Mouse (Mus musculus) G1E-ER4 (cell line): ENCODE data around the gene Gm5129. TPM values are rescaled to one million over a fixed set of nuclear protein-coding genes. Genes with fewer than 3 reads are reported as not detected.
A peak's percentile ranks its signal among the peaks of the same experiment; 100 is the strongest.

Source experiments
- GATA1 ChIP-seq: IDR thresholded peaks from one replicate; pipeline ENCODE4 v1.8.0; 2012; ENCODE audit warnings: low read length, inconsistent platforms
- polyA plus RNA-seq: library from polyadenylated mRNA; stranded (reverse); fragments of >175 nt; gene quantifications from 2 replicates; pipeline ENCODE4 v1.2.3, GENCODE M21; 2012

Gene Gm5129
- 0.35 TPM in 1 of 2 replicates, not detected in the other for polyA plus RNA-seq

DNA sequence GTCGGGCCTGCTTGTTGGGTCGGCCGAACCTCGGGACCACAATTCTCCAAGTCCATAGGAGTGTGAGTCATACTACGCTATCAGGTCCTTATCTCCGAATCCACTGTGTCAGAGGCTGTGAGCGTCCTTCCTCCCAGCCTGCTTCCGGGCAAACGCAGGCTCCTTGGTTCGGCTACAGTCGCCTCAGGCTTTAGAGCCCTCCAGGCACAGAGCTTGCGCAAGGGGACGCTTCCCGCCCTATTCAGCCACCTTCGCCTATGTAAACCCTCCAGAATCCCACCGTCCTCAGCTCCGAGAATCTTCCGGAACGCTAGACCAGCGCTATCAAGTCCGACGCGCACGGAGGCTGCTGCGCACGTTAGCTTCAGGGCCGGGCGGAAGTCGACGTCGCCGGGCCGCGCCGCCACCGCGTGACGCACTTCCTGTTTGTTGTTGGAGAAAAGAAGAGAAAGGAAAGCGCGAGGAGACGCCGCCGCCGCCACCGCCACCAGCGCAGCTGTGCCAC, at the start of gene Gm5129, which contains the start of gene Dnajb6:
Gm5129 (minus strand) TSS at position 380 of the 505 bp plus-strand sequence.
Dnajb6 (plus strand) TSS at position 132 of the 505 bp plus-strand sequence.
- peak; percentile 39 for TF ChIP-seq GATA1

DNA sequence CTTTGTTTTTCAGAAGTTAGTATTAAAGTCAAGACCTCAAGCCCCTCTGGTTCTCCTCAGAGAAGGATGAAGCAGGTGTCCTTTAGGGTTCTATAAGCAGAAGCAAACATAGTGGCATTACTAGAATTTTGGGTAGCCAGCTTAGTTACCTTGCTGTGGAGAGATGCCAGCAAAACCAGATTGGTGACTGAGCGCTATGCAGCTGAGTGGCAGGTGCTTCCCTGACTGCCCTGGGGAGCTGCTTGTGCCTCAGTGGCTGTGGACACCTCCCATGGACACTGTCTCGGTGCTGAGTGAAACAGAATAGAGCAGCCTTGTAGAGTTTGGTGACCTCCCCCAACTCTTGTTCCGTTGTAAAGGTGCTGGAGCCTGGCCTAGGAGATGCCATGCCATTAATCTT, 46.5 kb upstream of the Gm5129 start:
- TF ChIP-seq GATA1 = no peak

DNA sequence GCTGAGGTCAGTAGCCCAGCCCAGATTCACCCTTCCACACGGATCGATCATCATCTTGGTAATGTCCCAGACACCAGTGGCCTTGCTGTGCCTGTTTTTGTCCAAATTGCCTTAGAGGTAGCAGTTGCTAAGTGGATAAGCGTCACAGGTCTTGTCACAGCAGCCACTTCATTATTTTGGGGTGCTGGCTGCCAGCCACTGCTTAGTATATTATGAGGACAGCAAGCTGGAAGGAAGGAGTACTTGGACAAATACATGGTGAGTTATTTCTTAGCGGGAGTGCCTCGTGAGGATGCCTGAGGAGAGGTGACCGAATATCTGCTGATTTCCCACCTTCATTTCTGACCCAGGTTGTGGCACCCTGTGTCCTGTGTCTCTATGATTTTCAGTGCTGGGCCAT, 42.3 kb upstream of the Gm5129 start:
- no peak for TF ChIP-seq GATA1

DNA sequence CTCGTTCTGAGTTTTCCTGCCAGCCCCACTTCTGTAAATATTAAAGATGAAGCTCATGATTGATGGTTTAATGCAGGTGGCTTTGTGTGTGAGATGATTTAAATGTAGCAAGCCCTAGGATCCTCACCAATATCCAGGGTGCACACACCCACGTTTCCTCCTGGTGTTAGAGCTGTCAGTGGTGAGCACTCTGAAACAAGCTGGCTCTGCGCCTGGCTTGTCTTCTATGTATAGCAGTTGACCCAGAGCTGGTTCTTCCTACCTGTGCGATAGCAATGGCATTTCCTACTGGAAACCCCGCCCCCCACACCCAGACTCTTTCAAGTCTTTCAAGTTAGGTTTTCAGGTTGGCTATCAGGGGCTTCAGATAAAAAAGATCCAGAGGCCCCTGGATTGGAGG, 39.7 kb upstream of the Gm5129 start:
- no peak for TF ChIP-seq GATA1

DNA sequence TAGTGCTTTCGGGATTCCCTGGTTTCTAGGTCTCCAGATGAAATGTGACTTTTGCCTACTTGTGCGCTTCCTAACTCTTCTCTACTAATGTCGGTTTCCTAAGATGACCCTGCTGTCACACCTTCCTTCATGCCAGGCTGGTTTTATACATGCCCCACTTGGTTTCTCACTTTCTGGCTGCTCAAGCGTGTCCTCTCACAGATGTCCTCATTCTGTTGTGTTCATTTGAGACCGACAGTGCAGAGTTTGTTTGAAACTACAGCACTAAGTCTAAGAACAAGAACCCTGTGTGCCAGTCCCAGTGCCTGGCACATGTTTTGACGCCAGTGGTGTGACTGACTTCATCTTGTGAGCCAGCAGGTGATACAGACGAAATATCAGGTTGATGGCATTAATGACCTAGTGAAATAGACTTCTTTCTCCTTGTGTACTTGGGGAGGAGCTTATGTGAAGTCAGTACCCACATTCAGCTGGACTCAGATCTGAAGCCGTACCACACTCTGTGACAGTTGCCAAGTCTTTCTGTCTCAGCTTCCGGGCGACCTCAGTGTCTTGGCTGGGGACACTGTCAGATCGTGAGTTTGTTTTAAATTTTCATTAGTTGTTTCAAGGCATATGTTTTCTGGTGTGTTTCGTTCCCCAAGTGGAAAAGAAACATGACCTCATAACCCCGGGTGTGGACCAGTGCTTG, 37.9 kb upstream of the Gm5129 start:
- no peak for TF ChIP-seq GATA1

DNA sequence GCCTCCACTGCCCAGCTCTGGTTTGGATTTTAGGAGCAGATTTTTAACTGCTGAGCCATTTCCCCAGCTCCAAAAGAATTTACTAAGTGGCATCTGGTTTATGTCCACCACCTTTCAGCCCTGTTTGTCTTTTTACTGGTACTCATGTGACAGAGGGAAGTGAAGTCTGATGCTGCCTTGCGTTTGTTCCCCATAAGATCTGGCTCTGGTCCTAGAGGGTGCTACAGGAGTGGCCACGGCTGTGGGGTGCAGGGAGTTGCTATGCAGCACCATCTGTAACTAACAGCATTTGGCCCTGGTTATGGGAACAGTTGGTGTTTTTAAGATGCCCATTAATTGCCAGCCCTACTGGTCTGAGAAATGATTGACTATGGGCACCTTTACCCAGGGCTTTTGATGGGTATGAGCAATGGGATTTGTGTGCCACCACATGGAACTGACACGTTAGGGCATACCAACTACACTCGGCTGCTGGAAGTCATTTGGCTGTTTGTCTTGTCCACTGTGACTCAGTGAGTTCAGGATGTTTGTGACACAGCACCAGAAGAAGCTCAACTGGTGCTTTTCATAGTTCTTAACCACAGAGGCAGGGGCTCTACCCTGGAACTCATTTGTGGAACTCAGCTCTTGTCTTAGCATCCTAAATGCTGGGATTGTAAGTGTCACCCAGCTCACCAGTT, 37.1 kb upstream of the Gm5129 start:
- no peak for TF ChIP-seq GATA1

DNA sequence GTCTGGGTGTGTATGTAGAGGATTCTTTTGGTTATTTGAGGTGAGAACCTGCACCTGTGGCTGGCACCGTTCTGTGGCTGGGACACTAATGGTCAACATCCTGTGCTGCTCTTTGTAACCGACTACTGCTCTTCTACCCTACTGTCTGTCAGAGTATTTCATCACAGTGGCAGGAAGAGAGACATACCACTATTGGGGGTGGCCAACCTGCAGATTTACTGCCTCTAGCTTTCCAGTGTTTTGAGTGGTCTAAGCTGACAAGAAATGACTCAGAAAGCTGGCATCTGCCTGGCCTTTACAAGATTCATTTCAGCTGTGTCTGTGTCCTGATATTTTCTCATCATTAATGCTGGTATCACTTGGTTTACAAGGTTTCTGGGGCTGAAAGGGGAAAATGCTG, 36.3 kb upstream of the Gm5129 start:
- TF ChIP-seq GATA1 = no peak

DNA sequence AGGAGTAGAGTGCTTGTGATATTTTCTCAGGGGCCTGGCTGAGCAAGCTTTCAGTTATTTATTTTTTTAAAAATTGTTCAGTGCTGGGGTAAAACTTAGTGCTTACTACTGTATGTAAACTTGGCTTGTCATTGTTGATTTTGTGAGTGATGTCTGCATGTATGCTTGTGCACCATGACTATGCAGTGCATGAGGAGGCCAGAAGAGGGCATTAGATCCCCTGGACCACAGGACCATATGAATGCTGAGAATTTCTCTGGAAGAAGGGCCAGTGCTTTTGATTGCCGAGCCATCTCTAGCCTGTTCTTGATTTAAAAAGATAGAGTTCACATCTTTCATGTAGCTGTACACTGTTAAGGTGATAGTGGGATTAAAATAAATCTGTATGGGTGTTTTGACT, 35.2 kb upstream of the Gm5129 start:
- no peak for TF ChIP-seq GATA1

DNA sequence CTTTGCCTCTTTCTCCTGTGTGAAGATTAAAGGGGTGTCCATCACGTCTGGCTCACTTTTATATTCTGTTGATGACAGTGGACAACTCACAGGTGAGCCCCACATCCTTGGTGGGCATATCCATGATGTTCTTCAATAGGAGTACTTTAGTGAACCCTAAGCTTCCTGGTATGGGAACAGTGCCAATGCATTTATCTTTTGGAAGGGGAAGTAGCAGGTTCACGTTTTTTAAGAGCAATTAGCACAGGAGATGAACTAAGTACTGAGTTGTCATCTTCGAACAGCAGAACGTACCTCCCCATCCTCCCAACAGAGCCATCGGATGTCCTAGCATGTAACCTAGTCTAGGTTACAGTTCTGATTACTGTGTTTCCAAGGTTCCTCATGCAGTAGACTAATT, 23.6 kb upstream of the Gm5129 start:
- no peak for TF ChIP-seq GATA1

DNA sequence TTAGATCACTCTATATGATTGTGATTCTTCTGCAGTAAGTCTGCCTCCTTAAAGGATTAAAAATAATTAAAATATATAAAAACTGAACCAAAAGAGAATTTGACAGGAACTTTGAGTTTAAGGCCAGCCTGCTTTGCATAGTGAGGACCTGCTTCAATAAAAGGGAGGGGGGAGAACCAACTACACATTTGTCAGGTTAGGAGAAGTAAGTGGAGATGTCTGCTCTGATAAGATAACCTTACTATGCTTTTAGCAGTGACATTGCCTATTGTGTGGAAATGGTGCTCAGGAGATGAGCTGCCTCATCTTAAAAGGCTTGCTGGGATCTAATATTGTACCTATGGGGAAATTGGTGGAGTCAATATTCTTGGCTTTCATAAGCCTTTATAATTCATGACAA, 17.2 kb upstream of the Gm5129 start:
- TF ChIP-seq GATA1 = peak; percentile 25

DNA sequence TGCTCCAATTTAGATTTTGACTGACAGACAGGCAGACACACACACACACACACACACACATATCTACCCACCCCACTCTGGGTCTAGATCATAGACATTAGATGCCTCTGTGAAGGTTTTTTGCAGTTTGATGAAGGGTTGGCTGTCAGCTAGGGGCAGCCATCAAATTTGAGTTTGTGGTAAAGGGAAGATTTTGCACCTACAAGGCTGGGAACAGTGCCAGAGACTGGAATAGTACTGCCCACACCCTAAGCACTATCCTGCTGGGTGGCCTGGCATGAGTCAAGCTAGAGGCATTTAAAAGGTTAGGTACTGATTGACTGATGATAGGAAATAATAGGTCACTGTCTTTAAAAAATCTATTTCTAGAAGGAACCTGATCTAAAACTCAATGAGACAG, 15.6 kb upstream of the Gm5129 start:
- TF ChIP-seq GATA1 = no peak

DNA sequence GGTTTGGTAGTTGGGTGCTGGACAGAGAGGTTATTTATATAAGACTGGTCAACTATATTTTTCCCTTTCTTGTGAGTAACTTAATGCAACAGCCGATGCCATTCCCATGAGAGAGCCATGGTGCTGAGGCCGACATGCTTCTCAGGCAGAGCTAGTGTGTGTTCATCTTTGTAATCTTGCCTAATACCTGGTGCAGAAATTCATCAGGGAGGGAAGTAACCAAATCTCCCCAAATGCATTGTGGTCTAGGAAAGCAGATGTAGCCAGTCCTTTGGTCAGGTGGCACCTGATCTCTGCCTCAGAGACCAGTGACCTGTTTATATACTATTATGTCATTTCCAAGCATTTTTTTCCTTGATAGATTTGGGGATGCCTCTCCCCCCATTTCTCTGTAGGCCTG, 11.9 kb upstream of the Gm5129 start:
- no peak for TF ChIP-seq GATA1

DNA sequence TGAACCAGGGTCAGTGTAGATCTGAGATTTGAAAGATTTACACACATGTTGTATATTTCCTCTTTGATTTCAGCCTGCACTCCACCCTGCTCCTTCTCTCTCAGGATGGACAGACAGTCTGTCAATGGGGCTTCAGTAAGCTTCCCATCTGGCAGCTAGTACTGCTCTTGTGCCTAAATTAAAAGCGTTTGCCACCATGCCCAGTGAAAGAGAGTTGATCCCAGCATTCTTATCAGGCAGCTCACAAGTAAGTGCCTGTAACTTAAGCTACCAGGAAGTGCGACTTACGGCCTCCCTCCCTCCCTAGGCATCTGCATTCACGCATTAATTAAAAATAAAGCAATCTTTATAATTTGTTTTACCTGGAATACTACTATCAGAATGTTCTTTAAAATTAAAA, 5.4 kb upstream of the Gm5129 start:
- no peak for TF ChIP-seq GATA1

DNA sequence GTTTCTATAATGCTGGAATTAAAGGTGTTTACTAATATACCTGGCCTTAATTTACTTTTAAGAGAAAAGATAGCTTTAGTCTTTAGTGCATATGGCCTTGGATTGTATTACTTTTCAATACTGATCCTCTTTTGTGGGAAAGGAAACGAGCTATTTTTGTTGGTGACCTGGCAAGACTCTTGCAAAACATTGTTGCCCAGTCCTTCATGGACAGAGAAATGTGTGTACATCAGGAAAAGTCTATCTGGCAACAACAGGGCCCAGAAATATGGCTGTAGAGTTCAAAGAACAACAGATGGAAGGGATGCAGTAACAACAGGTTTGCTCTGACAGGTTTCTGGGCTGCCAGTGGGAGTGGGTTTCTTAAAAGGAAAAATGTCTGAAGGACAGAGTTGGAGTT, 4.9 kb upstream of the Gm5129 start:
- no peak for TF ChIP-seq GATA1

DNA sequence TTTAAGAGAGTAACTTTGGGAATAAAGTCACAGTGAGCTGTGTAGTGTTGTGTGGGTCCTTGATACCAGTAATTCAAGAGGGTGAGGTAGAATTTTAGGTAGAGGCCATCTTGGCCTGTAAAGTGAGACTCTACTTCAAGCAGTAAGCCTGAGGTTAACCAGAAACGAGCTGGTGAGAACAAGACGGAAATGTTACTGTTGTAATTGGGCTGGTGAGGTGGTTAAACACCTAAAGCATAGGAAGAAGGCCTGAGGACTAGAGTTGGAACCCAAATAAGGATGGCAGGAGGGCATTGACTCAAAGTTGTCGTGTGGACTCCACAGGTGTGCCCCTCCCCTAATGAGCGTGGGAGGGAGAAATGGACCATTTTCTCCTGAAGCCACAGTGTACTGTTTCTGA, 2.3 kb upstream of the Gm5129 start:
- TF ChIP-seq GATA1 = no peak

DNA sequence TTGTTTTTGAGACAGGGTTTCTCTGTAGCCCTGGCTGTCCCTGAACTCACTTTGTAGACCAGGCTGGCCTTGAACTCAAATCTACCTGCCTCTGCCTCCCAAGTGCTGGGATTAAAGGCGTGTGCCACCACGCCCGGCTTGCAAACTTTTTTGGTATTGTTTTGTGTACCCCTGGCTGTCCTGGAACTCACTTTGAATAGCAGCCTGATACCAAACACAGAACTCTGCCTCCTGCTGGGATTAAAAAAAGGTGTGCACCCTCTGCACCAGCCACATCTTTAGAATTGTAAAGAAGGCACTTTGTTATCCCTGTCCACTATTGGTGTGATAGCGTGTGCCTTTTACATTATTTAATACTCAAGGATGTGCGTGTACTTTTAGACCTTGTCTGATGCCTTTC, 1.7 kb upstream of the Gm5129 start:
- no peak for TF ChIP-seq GATA1

DNA sequence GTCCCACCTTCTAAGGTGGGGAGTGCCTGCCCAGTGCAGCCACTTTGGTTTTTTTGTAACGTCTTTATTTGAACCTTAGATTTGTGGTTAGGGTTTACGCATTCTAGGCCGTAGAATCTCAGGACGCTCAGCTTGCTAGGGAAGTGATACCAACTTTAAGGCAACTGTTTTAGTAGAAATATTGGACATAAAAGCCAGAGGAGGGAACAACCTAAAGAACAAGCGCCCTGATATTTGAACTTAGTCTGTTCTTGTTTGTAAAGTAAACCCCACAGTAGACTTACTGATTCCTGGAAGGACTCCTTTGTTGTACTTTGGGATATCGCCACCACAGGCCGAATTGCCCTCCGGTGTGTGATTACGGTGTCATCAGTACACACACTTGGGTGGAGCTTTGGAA, 1.2 kb upstream of the Gm5129 start:
- TF ChIP-seq GATA1 = no peak
